Mouse (Mus musculus): ENCODE measurements around the gene Cbs. TPM values are rescaled to one million over a fixed set of nuclear protein-coding genes. Genes with fewer than 3 reads are reported as not detected.

Gene Cbs
- total and polyA plus RNA-seq, 2 experiments from 2014 or later: 18.6 to 22.3 TPM

DNA sequence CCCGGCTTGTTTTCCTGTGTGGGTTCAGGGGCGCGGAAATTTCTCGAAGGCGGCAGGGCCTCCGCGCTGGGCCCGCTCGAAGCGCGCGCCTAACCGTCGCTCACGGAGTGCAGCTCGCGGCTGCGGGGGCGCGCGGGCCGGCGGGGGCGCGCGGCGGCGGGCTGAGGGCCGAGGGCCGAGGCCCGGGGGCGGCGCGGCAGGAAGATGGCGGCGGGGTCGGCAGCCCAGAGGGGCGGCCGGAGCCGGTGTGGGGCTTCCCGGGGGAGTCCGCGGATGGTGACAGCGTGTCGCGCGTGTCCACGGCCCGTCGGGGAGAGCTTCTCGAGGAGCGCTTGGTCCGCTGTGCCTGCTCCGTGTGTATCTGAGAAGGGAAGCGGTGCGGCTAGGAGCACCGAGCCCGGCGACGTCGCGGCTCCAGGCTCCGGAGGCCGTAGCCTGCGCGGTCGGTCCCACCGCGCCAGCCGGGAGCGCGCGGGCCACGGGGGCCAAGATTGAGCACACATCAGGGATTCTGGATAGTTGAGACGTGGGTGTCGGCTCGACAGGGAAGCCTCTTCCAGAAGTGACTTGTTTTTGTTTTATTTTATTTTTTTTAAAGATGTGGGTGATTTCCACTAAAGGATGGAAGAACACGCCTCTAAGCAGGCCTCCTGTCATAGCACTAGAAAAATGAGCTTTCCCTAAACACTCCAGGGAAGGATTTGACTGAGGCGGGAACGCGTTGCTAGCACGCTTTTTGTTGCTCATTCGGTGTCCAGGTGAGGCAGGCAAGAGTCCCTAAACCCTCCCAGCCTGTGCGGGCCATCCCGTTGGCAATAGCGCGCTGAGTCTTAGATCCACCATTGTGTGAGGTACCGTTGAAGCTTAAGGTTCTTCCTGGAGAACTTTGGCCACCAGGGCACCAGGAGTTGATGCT, 71.6 kb downstream of the Cbs start:
- Histone ChIP-seq H3K36me3 (ENCODE audit: insufficient read depth) (no peaks in the 10 kb centered on the region), H3K27me3 (ENCODE audit: insufficient read depth, low read length) (no peaks in the 10 kb centered on the region), H3K4me1 (ENCODE audit: insufficient read depth) (peaks cover 34% of the 10 kb centered on the region), H3K9ac (peak overlapping the region; percentile 93), H3K4me3 (ENCODE audit: low read depth, low read length) (peak overlapping the region; percentile 89), H3K4me2 (ENCODE audit: low read depth) (peak overlapping the region; percentile 75), H3K27ac (ENCODE audit: low read depth, low read length) (peak overlapping the region; percentile 100), H3K9me3 (ENCODE audit: low read length) (no peaks in the 10 kb centered on the region)
- DNase-seq: peak; percentile 86
- peak; percentile 64 for ATAC-seq
- peak; percentile 41; the same call in 1 of the 2 replicates for TF ChIP-seq CTCF (IDR thresholded peaks at IDR 0.05; ENCODE audit: low read depth)
- WGBS: under 1% methylated on average over 74 of the region's 88 CpGs

DNA sequence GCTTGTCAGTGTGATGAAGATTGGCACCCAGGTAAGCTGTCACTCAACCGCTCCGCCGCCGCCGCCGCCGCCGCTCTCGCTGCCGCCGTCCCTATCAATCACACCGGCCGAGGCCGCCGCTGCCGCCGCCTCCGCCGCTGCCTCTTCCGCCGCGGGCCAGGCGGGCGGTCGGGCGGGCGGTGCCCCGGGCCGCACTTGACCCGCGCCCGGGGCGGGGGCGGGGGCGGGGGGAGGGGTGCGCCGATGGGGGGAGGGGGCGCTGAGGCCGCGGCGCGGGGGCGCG, 72.2 kb downstream of the Cbs start:
- H3K9ac ChIP-seq: peak overlapping the region; percentile 93
- no peaks in the 10 kb centered on the region for H3K27me3 ChIP-seq (ENCODE audit: insufficient read depth, low read length)
- DNase-seq (no peak), ATAC-seq (no peak)
- peaks cover 34% of the 10 kb centered on the region for H3K4me1 ChIP-seq (ENCODE audit: insufficient read depth)
- no peak for TF ChIP-seq CTCF (IDR thresholded peaks at IDR 0.05; ENCODE audit: low read depth)
- H3K9me3 ChIP-seq (ENCODE audit: low read length): no peaks in the 10 kb centered on the region
- H3K4me3 ChIP-seq (ENCODE audit: low read depth, low read length): peak overlapping the region; percentile 89
- H3K27ac ChIP-seq (ENCODE audit: low read depth, low read length): peak overlapping the region; percentile 100
- H3K36me3 ChIP-seq (ENCODE audit: insufficient read depth): no peaks in the 10 kb centered on the region
- WGBS: 3% methylated on average over 19 of the region's 44 CpGs
- H3K4me2 ChIP-seq (ENCODE audit: low read depth): peak overlapping the region; percentile 75

DNA sequence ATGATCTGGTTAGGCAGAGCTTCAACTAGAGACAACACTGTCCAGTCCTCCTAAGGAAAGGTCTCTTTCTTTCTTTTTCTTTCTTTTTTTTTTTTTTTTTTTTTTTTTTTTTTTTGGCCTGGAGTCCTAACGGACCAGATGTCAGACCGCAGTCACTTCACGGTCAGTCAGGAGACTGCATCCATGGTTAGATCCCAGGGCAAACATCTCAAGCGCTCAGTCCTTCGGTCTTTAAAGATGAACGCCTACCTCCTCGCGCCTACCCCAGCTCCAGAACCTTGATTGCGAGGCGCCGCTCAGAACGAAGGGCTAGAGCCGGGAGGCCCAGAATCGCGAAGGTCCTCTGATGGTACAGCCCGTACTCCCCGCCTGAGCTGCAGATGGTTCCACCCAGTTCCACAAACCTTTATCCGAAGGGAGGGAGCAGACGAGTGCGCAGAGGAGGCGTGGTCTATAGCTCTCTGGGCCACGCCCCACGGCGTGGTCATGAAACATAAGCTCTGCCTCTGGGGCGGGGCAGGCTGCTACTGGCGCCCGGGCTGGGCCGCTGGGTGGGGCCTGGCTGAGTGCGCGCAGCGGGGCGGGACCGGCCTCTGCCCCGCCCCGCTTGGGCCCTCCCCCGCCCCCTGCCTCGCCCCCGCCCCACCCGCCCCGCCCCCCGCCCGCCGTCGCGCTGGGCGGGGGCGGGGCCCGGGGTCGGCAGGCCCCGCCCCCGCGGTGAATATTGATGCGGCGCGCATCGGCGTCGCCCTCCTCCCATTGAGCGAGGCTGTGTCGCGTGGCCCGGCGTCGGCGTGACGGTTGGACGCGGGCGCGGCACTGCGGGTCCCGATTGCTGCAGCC, 72.8 kb downstream of the Cbs start, which contains the start of gene Pknox1:
TSS of gene Pknox1 (plus strand) at position 720 of the 843 bp plus-strand sequence.
- Histone ChIP-seq H3K9me3 (ENCODE audit: low read length) (no peaks in the 10 kb centered on the region), H3K4me3 (ENCODE audit: low read depth, low read length) (peak within 1 kb of the TSS; percentile 89), H3K4me2 (ENCODE audit: low read depth) (peak within 1 kb of the TSS; percentile 75), H3K36me3 (ENCODE audit: insufficient read depth) (no peaks in the 10 kb centered on the region), H3K27ac (ENCODE audit: low read depth, low read length) (peak within 1 kb of the TSS; percentile 100), H3K4me1 (ENCODE audit: insufficient read depth) (peaks cover 34% of the 10 kb centered on the region), H3K27me3 (ENCODE audit: insufficient read depth, low read length) (no peaks in the 10 kb centered on the region), H3K9ac (peak within 1 kb of the TSS; percentile 93)
- TF ChIP-seq CTCF (IDR thresholded peaks at IDR 0.05; ENCODE audit: low read depth): no peak
- DNase-seq: peak; percentile 100
- 5% methylated on average over 45 of the region's 72 CpGs for WGBS
- peak; percentile 96 for ATAC-seq

DNA sequence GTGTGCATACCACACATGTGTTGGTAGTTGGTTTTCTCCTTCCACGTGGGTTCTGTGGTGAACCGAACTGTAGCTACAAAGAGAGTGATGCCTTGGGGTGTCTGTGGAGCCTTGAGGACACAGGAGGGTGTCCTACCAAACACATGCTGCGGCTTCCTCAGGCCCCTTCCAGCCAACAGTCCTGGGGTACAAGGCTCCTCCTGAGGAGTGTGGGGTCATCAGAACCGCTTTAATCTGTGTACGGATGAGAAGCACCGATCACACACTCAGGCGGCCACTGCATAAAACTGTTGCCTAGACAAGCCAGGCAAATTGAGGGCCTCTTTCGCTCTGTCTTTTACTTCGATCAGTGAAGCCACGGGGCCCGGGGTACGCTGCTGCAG, 73.4 kb downstream of the Cbs start:
- Histone ChIP-seq H3K27me3 (ENCODE audit: insufficient read depth, low read length) (no peaks in the 10 kb centered on the region), H3K36me3 (ENCODE audit: insufficient read depth) (no peaks in the 10 kb centered on the region), H3K4me3 (ENCODE audit: low read depth, low read length) (peak overlapping the region; percentile 40), H3K4me1 (ENCODE audit: insufficient read depth) (peaks cover 34% of the 10 kb centered on the region), H3K4me2 (ENCODE audit: low read depth) (peak overlapping the region; percentile 51), H3K27ac (ENCODE audit: low read depth, low read length) (peak overlapping the region; percentile 94), H3K9me3 (ENCODE audit: low read length) (no peaks in the 10 kb centered on the region), H3K9ac (peak overlapping the region; percentile 53)
- no peak for ATAC-seq
- WGBS: 15% methylated on average over 12 of the region's 12 CpGs
- no peak for TF ChIP-seq CTCF (IDR thresholded peaks at IDR 0.05; ENCODE audit: low read depth)
- no peak for DNase-seq

DNA sequence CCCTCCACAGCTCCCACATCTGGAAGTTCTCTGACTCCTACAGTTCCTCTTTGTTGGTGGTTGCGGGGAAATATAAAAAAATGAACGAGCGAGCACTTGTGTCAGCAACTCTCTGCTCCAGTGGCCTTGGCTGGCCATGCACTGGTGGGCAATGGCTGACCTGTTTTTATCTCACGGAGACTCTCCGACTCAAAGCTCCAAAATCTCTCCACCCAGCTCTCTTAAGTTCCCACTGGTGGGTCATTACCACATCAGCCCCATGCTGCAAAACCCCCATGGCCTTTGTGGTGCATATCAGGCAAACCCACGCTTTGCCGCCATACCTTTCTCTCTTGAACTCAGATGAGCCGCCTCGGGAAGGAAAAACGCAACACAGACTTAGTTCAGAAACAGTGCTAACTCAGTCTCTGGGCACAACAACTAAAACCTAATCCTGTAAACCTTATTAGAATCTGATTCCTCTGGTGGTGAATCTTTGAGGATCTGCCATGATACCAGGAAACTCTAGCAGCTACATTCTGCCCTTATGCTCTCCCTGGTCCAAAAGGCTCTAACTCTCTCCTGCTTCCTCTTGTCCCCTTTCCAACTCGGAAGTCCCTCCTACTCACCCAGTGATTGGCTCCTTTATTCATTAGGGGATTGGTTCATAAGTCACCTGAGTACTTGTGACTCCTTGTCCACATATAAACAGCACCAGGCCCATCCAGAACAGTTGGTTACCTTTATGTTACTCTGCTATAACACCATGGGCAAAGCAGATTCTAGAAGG, 77.8 kb downstream of the Cbs start:
- Histone ChIP-seq H3K36me3 (ENCODE audit: insufficient read depth) (no peaks in the 10 kb centered on the region), H3K4me1 (ENCODE audit: insufficient read depth) (peaks cover 17% of the 10 kb centered on the region; the same call in 1 of the 2 replicates), H3K27ac (ENCODE audit: low read depth, low read length) (no peak overlapping the region), H3K9me3 (ENCODE audit: low read length) (no peaks in the 10 kb centered on the region), H3K4me3 (ENCODE audit: low read depth, low read length) (no peak overlapping the region), H3K9ac (no peak overlapping the region), H3K27me3 (ENCODE audit: insufficient read depth, low read length) (no peaks in the 10 kb centered on the region), H3K4me2 (ENCODE audit: low read depth) (no peak overlapping the region)
- TF ChIP-seq CTCF (IDR thresholded peaks at IDR 0.05; ENCODE audit: low read depth): no peak
- WGBS: 95% methylated on average over 11 of the region's 11 CpGs
- DNase-seq (no peak), ATAC-seq (no peak)

Small RNAs within 50 kb of the gene (microRNA-seq; reads per million reads assigned to microRNA genes)
- 0 reads per million in 2 experiments for gene Gm24970

Other genes with a start within 250 kb of the Cbs start
- 54.4 and 55.7 TPM in 2 replicates for gene Wdr4, start 117.3 kb downstream of the Cbs start, total RNA-seq (2014; rRNA removed)
- 28.7 and 31.7 TPM in 2 replicates for gene Wdr4, start 117.3 kb downstream of the Cbs start, polyA plus RNA-seq (2015; fragmentation: Nextera tagmentation; extraction: Ambion mirVana)
- 337 and 459 TPM in 2 replicates for gene Ndufv3, start 117.1 kb downstream of the Cbs start, total RNA-seq (2014; rRNA removed)
- 500 and 583 TPM in 2 replicates for gene Ndufv3, start 117.1 kb downstream of the Cbs start, polyA plus RNA-seq (2015; fragmentation: Nextera tagmentation; extraction: Ambion mirVana)
- gene Pknox1, start 72.5 kb downstream of the Cbs start, total RNA-seq (2014; rRNA removed): 26.1 and 30.6 TPM in 2 replicates
- gene Pknox1, start 72.5 kb downstream of the Cbs start, polyA plus RNA-seq (2015; fragmentation: Nextera tagmentation; extraction: Ambion mirVana): 16.7 and 18.5 TPM in 2 replicates
- 86.4 and 102 TPM in 2 replicates for gene U2af1, start 21.7 kb upstream of the Cbs start, total RNA-seq (2014; rRNA removed)
- 264 and 273 TPM in 2 replicates for gene U2af1, start 21.7 kb upstream of the Cbs start, polyA plus RNA-seq (2015; fragmentation: Nextera tagmentation; extraction: Ambion mirVana)
- not detected in 2 replicates for gene Cryaa, start 40.6 kb upstream of the Cbs start, total RNA-seq (2014; rRNA removed)
- gene Cryaa, start 40.6 kb upstream of the Cbs start, polyA plus RNA-seq (2015; fragmentation: Nextera tagmentation; extraction: Ambion mirVana): 0.28 TPM in 1 of 2 replicates, not detected in the other
- 34.6 and 42.2 TPM in 2 replicates for gene Sik1, start 218.6 kb upstream of the Cbs start, total RNA-seq (2014; rRNA removed)
- gene Sik1, start 218.6 kb upstream of the Cbs start, polyA plus RNA-seq (2015; fragmentation: Nextera tagmentation; extraction: Ambion mirVana): 18.6 and 19.4 TPM in 2 replicates

Measured in forebrain, postnatal 0 days (tissue).